Mouse (Mus musculus) lung, embryonic 14.5 days (tissue): ENCODE measurements around the gene Relt. TPM values are rescaled to one million over a fixed set of nuclear protein-coding genes. Genes with fewer than 3 reads are reported as not detected.

Experiments
- ATAC-seq: fragments of 200-750 bp; cut with Nextera tagmentation; 2 replicates; pipeline ENCODE4 v1.8.0; 2017; ENCODE audit warnings: mild to moderate bottlenecking, moderate TSS enrichment, moderate library complexity; ENCODE audit not compliant: insufficient read depth
- DNase-seq: peaks from one replicate; pipeline ENCODE4 v3.0.0-alpha.2; 2015
- H3K27ac ChIP-seq: fragments of 300-500 bp; sonication (generic); 2 replicates; pipeline ENCODE4 v1.5.1; 2014; ENCODE audit warnings: low read depth, mild to moderate bottlenecking, moderate library complexity
- H3K27me3 ChIP-seq: fragments of 300-500 bp; sonication (generic); 2 replicates; pipeline ENCODE4 v1.6.1; 2014; ENCODE audit warnings: low read length, control low read depth; ENCODE audit not compliant: insufficient read depth
- H3K36me3 ChIP-seq: fragments of 300-500 bp; sonication (generic); 2 replicates; pipeline ENCODE4 v1.6.1; 2014; ENCODE audit warnings: control low read depth; ENCODE audit not compliant: insufficient read depth
- H3K4me1 ChIP-seq: fragments of 300-500 bp; sonication (generic); 2 replicates; pipeline ENCODE4 v1.6.1; 2014; ENCODE audit warnings: antibody characterized with exemption, control low read depth; ENCODE audit not compliant: insufficient read depth
- H3K4me2 ChIP-seq: fragments of 300-500 bp; sonication (generic); 2 replicates; pipeline ENCODE4 v1.6.1; 2014; ENCODE audit warnings: mild to moderate bottlenecking
- H3K4me3 ChIP-seq: fragments of 300-500 bp; sonication (generic); 2 replicates; pipeline ENCODE4 v1.5.1; 2014; ENCODE audit warnings: low read depth, low read length
- H3K9ac ChIP-seq: fragments of 300-500 bp; sonication (generic); 2 replicates; pipeline ENCODE4 v1.6.1; 2014
- H3K9me3 ChIP-seq: fragments of 300-500 bp; sonication (generic); 2 replicates; pipeline ENCODE4 v1.6.1; 2016; ENCODE audit warnings: low read depth, low read length, control low read depth
- CTCF ChIP-seq: IDR thresholded peaks from 2 replicates; pipeline ENCODE4 v1.5.1; 2016; ENCODE audit warnings: antibody characterized with exemption, low read depth
- WGBS: fragments of 180-500 bp; shearing (Covaris S2); extraction: QIAGEN DNeasy Blood & Tissue Kit; methylation state at CpG from one replicate; pipeline ENCODE4 v1.1.7; 2014; 5-methylcytosine and 5-hydroxymethylcytosine counted together
- polyA plus RNA-seq: library from polyadenylated mRNA; unstranded; fragments of >200 nt; fragmentation: Nextera tagmentation; extraction: Ambion mirVana; gene quantifications from 2 replicates; pipeline ENCODE4 v1.2.1, GENCODE M21; 2014

Relt gene
- polyA plus RNA-seq, 1 experiment from 2014 or later: 4.1 TPM

GRCm38 (mm10) chr7:100876771-100877170 is 13.5 kb upstream of the Relt start:
- Histone ChIP-seq H3K4me2 (no peak overlapping the region), H3K27me3 (no peaks in the 10 kb centered on the region), H3K9ac (no peak overlapping the region), H3K27ac (0 out of 2 replicates have a peak overlapping the region, but pooled peaks have one; percentile 58), H3K4me3 (no peak overlapping the region), H3K36me3 (peaks cover 99% of the 10 kb centered on the region), H3K4me1 (no peaks in the 10 kb centered on the region), H3K9me3 (no peaks in the 10 kb centered on the region)
- ATAC-seq (no peak), DNase-seq (no peak)
- no peak for TF ChIP-seq CTCF
- WGBS: 87% methylated on average over 9 of the region's 9 CpGs

DNA sequence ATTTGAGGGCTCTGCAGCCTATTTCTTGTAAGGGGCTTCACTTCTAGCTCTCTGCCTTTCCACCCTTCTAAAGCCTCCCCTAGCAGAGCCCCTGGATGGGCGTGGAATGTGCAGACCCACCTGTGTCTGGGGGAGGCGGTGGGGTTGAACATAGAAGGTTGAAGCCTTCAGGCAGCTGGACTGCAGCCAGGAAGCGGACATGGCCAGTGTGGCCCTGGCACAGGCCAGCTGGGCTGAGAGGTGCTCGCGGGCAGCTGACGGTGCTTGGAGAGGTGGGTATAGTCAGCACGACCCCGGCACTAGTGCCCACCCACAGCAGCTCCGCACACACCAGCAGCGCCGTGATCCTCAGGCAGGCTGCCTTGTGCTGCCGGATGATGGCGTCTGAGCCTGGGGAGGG is 13.0 kb upstream of the Relt start:
- TF ChIP-seq CTCF: no peak
- Histone ChIP-seq H3K9me3 (no peaks in the 10 kb centered on the region), H3K27me3 (no peaks in the 10 kb centered on the region), H3K4me2 (no peak overlapping the region), H3K4me1 (no peaks in the 10 kb centered on the region), H3K27ac (peak overlapping the region; percentile 58), H3K4me3 (no peak overlapping the region), H3K36me3 (peaks cover 99% of the 10 kb centered on the region), H3K9ac (no peak overlapping the region)
- DNase-seq (no peak), ATAC-seq (no peak)
- WGBS: 83% methylated on average over 13 of the region's 13 CpGs

GRCm38 (mm10) chr7:100875822-100876221 is 12.6 kb upstream of the Relt start:
- H3K4me2 ChIP-seq: no peak overlapping the region
- DNase-seq: no peak
- H3K4me3 ChIP-seq: no peak overlapping the region
- no peak for TF ChIP-seq CTCF
- ATAC-seq: no peak
- no peaks in the 10 kb centered on the region for H3K4me1 ChIP-seq
- H3K27me3 ChIP-seq: no peaks in the 10 kb centered on the region
- peaks cover 97% of the 10 kb centered on the region for H3K36me3 ChIP-seq
- no peaks in the 10 kb centered on the region for H3K9me3 ChIP-seq
- peak overlapping the region; percentile 60; the same call in 1 of the 2 replicates for H3K27ac ChIP-seq
- no peak overlapping the region for H3K9ac ChIP-seq
- WGBS: 69% methylated on average over 1 of the region's 1 CpGs

- DNase-seq (no peak), ATAC-seq (no peak)
- Histone ChIP-seq H3K27me3 (no peaks in the 10 kb centered on the region), H3K9me3 (no peaks in the 10 kb centered on the region), H3K4me1 (no peaks in the 10 kb centered on the region), H3K27ac (no peak overlapping the region), H3K4me3 (no peak overlapping the region), H3K36me3 (peaks cover 71% of the 10 kb centered on the region), H3K4me2 (no peak overlapping the region), H3K9ac (no peak overlapping the region)
- 88% methylated on average over 13 of the region's 13 CpGs for WGBS
- TF ChIP-seq CTCF: no peak
Measured at GRCm38 (mm10) chr7:100873197-100873596, 10.0 kb upstream of the Relt start.

- ATAC-seq (no peak), DNase-seq (no peak)
- Histone ChIP-seq H3K36me3 (peaks cover 58% of the 10 kb centered on the region), H3K4me2 (no peak overlapping the region), H3K4me1 (no peaks in the 10 kb centered on the region), H3K9me3 (no peaks in the 10 kb centered on the region), H3K27ac (no peak overlapping the region), H3K4me3 (no peak overlapping the region), H3K27me3 (no peaks in the 10 kb centered on the region), H3K9ac (no peak overlapping the region)
- 64% methylated on average over 5 of the region's 5 CpGs for WGBS
- no peak for TF ChIP-seq CTCF
Measured at GRCm38 (mm10) chr7:100871892-100872291, 8.6 kb upstream of the Relt start.

- 90% methylated on average over 4 of the region's 4 CpGs for WGBS
- no peak for DNase-seq
Measured at GRCm38 (mm10) chr7:100871355-100871754, 8.1 kb upstream of the Relt start.

GRCm38 (mm10) chr7:100869877-100870629 is 6.8 kb upstream of the Relt start:
- no peaks in the 10 kb centered on the region for H3K9me3 ChIP-seq
- H3K4me2 ChIP-seq: no peak overlapping the region
- DNase-seq (no peak), ATAC-seq (no peak)
- no peak overlapping the region for H3K9ac ChIP-seq
- no peaks in the 10 kb centered on the region for H3K27me3 ChIP-seq
- no peak overlapping the region for H3K4me3 ChIP-seq
- no peak overlapping the region for H3K27ac ChIP-seq
- H3K36me3 ChIP-seq: peaks cover 40% of the 10 kb centered on the region
- H3K4me1 ChIP-seq: no peaks in the 10 kb centered on the region
- 77% methylated on average over 8 of the region's 8 CpGs for WGBS
- no peak for TF ChIP-seq CTCF

More at GRCm38 (mm10) chr7:100871355-100871754, 8.1 kb upstream of the Relt start:
- Histone ChIP-seq H3K27ac (no peak overlapping the region), H3K4me1 (no peaks in the 10 kb centered on the region), H3K4me2 (no peak overlapping the region), H3K36me3 (peaks cover 53% of the 10 kb centered on the region), H3K4me3 (no peak overlapping the region), H3K27me3 (no peaks in the 10 kb centered on the region), H3K9ac (no peak overlapping the region), H3K9me3 (no peaks in the 10 kb centered on the region)
- no peak for TF ChIP-seq CTCF
- no peak for ATAC-seq
